Mouse (Mus musculus): ENCODE data around the gene Slc9b1.

- no peak for TF ChIP-seq CTCF (IDR thresholded peaks at IDR 0.05; ENCODE audit: low read depth)
- TF ChIP-seq EP300 (IDR thresholded peaks at IDR 0.05; ENCODE audit: low read depth): no peak
Measured at GRCm38 (mm10) chr3:135327601-135328000, 20.2 kb upstream of the Slc9b1 start.
